ENCODE assay signal across 8 mouse cellular contexts in the genomic region with DNA sequence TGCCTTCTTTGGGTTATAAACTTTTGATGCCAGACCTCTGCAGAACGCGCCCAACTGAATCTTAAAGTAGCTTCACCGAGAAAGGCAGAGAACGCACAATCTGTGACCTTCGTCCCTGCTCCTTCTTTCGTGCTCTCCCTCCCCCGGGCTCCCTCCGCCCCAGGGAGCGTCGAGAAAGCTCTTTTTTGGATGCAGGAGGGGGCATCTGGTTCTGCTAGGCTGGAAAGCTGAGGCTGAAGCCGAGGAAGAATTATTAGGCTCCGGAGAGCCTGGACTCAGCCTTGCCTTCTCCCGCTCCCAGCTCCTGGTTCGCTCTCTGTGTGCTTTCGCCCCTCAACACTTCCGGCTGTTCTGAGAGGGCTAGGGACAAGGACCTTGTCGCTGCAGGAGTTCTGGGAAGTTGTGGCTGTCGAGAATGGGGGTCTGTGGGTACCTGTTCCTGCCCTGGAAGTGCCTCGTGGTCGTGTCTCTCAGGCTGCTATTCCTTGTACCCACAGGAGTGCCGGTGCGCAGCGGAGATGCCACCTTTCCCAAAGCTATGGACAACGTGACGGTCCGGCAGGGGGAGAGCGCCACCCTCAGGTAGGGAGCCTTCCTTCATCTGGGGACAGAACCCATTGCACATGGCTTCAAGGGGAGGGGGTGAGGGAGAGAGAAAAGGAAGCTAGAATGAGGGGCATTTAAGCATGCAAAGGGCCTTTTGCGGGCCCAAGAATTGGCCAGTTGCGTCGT.
A peak's percentile ranks its signal among the peaks of the same experiment; 100 is the strongest.
DNase-seq lines count a peak whose midpoint lies in the region; ATAC-seq and TF ChIP-seq lines count a peak whose summit lies in the region.

No protein-coding gene starts in this region.

- H3K27ac ChIP-seq in forebrain, embryonic 14.5 days (ENCODE audit: low read depth, low read length) = no peak overlapping the region
- peak overlapping the region; percentile 37; the same call in 1 of the 2 replicates for H3K27ac ChIP-seq in hindbrain, postnatal 0 days
- no peak overlapping the region for H3K27ac ChIP-seq in limb, embryonic 13.5 days

- peak overlapping the region; percentile 99 for H3K4me2 ChIP-seq in forebrain, embryonic 14.5 days (ENCODE audit: low read length)
- peak overlapping the region; percentile 92 for H3K4me2 ChIP-seq in hindbrain, postnatal 0 days (ENCODE audit: low read depth, low read length)
- peak overlapping the region; percentile 98 for H3K4me2 ChIP-seq in limb, embryonic 13.5 days (replicated peaks)

- H3K36me3 ChIP-seq in forebrain, embryonic 14.5 days (ENCODE audit: control insufficient read depth, insufficient read depth, low read length) = no peaks in the 10 kb centered on the region
- H3K36me3 ChIP-seq in hindbrain, postnatal 0 days (ENCODE audit: insufficient read depth, low read length) = no peaks in the 10 kb centered on the region
- no peaks in the 10 kb centered on the region for H3K36me3 ChIP-seq in limb, embryonic 13.5 days

- H3K9me3 ChIP-seq in forebrain, embryonic 14.5 days (replicated peaks; ENCODE audit: control insufficient read depth, low read length) = no peaks in the 10 kb centered on the region
- no peaks in the 10 kb centered on the region for H3K9me3 ChIP-seq in hindbrain, postnatal 0 days (ENCODE audit: low read length)
- H3K9me3 ChIP-seq in limb, embryonic 13.5 days = no peaks in the 10 kb centered on the region

- H3K9ac ChIP-seq in forebrain, embryonic 14.5 days (ENCODE audit: low read length) = peak overlapping the region; percentile 67
- H3K9ac ChIP-seq in hindbrain, postnatal 0 days (replicated peaks; ENCODE audit: low read length) = peak overlapping the region; percentile 41
- peak overlapping the region; percentile 67; the same call in 1 of the 2 replicates for H3K9ac ChIP-seq in limb, embryonic 13.5 days

- H3K4me1 ChIP-seq in forebrain, embryonic 14.5 days (ENCODE audit: control insufficient read depth, insufficient read depth, low read length) = peaks cover 12% of the 10 kb centered on the region
- H3K4me1 ChIP-seq in hindbrain, postnatal 0 days (ENCODE audit: insufficient read depth, low read length) = peaks cover 10% of the 10 kb centered on the region; the same call in 1 of the 2 replicates
- peaks cover 17% of the 10 kb centered on the region; the same call in 1 of the 2 replicates for H3K4me1 ChIP-seq in limb, embryonic 13.5 days

- WGBS in forebrain, embryonic 14.5 days = 1% methylated on average over 30 of the region's 30 CpGs
- WGBS in hindbrain, postnatal 0 days = 2% methylated on average over 30 of the region's 30 CpGs
- WGBS in limb, embryonic 13.5 days = 2% methylated on average over 30 of the region's 30 CpGs

- DNase-seq in gastrocnemius, postnatal 10 days = peak; percentile 37
- DNase-seq in gastrocnemius, adult 18-20 months (ENCODE audit: low spot score) = no peak
- DNase-seq in cerebellum, adult 11 months = peak; percentile 88
- DNase-seq in forebrain, embryonic 14.5 days (ENCODE audit: low spot score) = peak; percentile 74
- peak; percentile 82 for DNase-seq in hindbrain, postnatal 0 days (ENCODE audit: low spot score)
- peak; percentile 80 for DNase-seq in retina, embryonic 14.5 days (ENCODE audit: low spot score)

- H3K4me3 ChIP-seq in forebrain, embryonic 14.5 days (ENCODE audit: low read depth, low read length) = peak overlapping the region; percentile 56
- H3K4me3 ChIP-seq in hindbrain, postnatal 0 days (ENCODE audit: low read length) = peak overlapping the region; percentile 57
- peak overlapping the region; percentile 60 for H3K4me3 ChIP-seq in limb, embryonic 13.5 days

- TF ChIP-seq CTCF in hindbrain, postnatal 0 days (IDR thresholded peaks at IDR 0.05; ENCODE audit: low read depth) = peak; percentile 85

- peak; percentile 68 for ATAC-seq in forebrain, embryonic 14.5 days
- peak; percentile 89 for ATAC-seq in hindbrain, postnatal 0 days
- ATAC-seq in limb, embryonic 13.5 days (ENCODE audit: low FRiP score, low read depth) = no peak
- no peak for ATAC-seq in erythroblast, adult 5-6 weeks (replicated peaks; ENCODE audit: low FRiP score, poor library complexity, severe bottlenecking)

- H3K27me3 ChIP-seq in forebrain, embryonic 14.5 days (replicated peaks; ENCODE audit: control insufficient read depth, insufficient read depth, low read length) = no peaks in the 10 kb centered on the region
- no peaks in the 10 kb centered on the region for H3K27me3 ChIP-seq in hindbrain, postnatal 0 days (ENCODE audit: insufficient read depth, low read length)
- H3K27me3 ChIP-seq in limb, embryonic 13.5 days = peaks cover 61% of the 10 kb centered on the region

Comparison
In these comparisons a context has a peak if more than half of its experiments do, and no peak if none do; other contexts are left out.
1. ATAC-seq: peak in forebrain, embryonic 14.5 days (single experiment) and hindbrain, postnatal 0 days (single experiment); none in limb, embryonic 13.5 days (single experiment) and erythroblast, adult 5-6 weeks (single experiment).
2. Peak in every context shown above with its lines, with median percentiles within 50 percentile points of each other: H3K4me2 ChIP-seq, H3K4me3 ChIP-seq and H3K9ac ChIP-seq.